Mouse (Mus musculus) lung, postnatal 0 days (tissue): ENCODE results near the gene Srp68.

Source experiments
- CTCF ChIP-seq: IDR thresholded peaks from 2 replicates; pipeline ENCODE4 v1.5.1; 2016; ENCODE audit warnings: antibody characterized with exemption, mild to moderate bottlenecking
- EP300 ChIP-seq: IDR thresholded peaks from 2 replicates; pipeline ENCODE4 v1.6.1; 2016; ENCODE audit warnings: antibody characterized with exemption, mild to moderate bottlenecking, control low read depth

DNA sequence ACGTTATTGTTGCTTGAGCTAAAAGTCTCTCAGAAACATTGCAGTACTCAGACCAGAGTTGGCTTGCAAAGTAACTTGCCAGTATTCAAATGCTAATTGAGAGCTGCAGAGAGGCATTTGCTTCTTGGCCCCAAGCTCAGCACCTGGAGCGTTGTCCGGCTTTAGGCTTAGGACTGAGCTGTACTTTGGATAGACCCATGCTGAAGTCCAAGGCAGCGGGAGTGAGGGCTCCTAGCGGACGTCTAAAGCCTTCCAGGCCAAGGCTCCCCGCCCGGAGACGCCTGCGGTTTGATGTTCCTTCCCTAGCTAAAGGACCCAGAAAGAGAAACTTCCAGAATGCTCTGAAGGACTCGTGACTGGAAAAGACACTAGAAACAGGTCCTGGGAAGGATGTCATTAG, 8.1 kb upstream of the Srp68 start:
- no peak for TF ChIP-seq EP300
- TF ChIP-seq CTCF = peak; percentile 42
